Mouse (Mus musculus): ENCODE results near the gene Znfx1.

Gene Znfx1

GRCm38 (mm10) chr2:167004099-167004854, 58.5 kb downstream of the Znfx1 start:
- intact Hi-C loops (cut with DNase I): loop anchor here (2.0 kb wide), 1 partner anchor 47 kb away; no protein-coding TSS in a partner anchor

GRCm38 (mm10) chr2:167001486-167001885, 61.3 kb downstream of the Znfx1 start:
- intact Hi-C loops (cut with DNase I): no loop called here

- intact Hi-C loops (cut with DNase I): no loop called here
Measured at GRCm38 (mm10) chr2:166996533-166996894, 66.3 kb downstream of the Znfx1 start.

GRCm38 (mm10) chr2:166995796-166996532, 66.9 kb downstream of the Znfx1 start, which contains the start of gene Stau1:
Gene Stau1 (minus strand): TSS chr2:166996299.
- intact Hi-C loops (cut with DNase I): no loop called here

- intact Hi-C loops (cut with DNase I): no loop called here
Measured at GRCm38 (mm10) chr2:166995021-166995795, 67.6 kb downstream of the Znfx1 start.

- intact Hi-C loops (cut with DNase I): no loop called here
Measured at GRCm38 (mm10) chr2:166991945-166992344, 70.9 kb downstream of the Znfx1 start.

GRCm38 (mm10) chr2:166990861-166991260, 72.0 kb downstream of the Znfx1 start:
- intact Hi-C loops (cut with DNase I): no loop called here
